Mouse (Mus musculus): ENCODE data around the gene Gramd1a.

Gene Gramd1a

GRCm38 (mm10) chr7:31123697-31124096, 32.0 kb downstream of the Gramd1a start:
- DNase-seq (ENCODE audit: low spot score), result no peak

- no peak for DNase-seq (ENCODE audit: low spot score)
Measured at GRCm38 (mm10) chr7:31122641-31123631, 32.8 kb downstream of the Gramd1a start.

GRCm38 (mm10) chr7:31119556-31119955, 36.1 kb downstream of the Gramd1a start:
- no peak for DNase-seq (ENCODE audit: low spot score)

GRCm38 (mm10) chr7:31118486-31118885, 37.2 kb downstream of the Gramd1a start:
- no peak for DNase-seq (ENCODE audit: low spot score)

- DNase-seq (ENCODE audit: low spot score), result no peak
Measured at GRCm38 (mm10) chr7:31117465-31117864, 38.2 kb downstream of the Gramd1a start.

GRCm38 (mm10) chr7:31116721-31117145, 39.0 kb downstream of the Gramd1a start:
- DNase-seq (ENCODE audit: low spot score), result no peak

GRCm38 (mm10) chr7:31115587-31116043, 40.1 kb downstream of the Gramd1a start:
- DNase-seq (ENCODE audit: low spot score), result peak; percentile 65

GRCm38 (mm10) chr7:31115182-31115581, 40.5 kb downstream of the Gramd1a start, which contains the start of gene Hpn:
Gene Hpn, minus strand, starts transcription at chr7:31115290.
- DNase-seq (ENCODE audit: low spot score), result no peak

- DNase-seq (ENCODE audit: low spot score), result no peak
Measured at GRCm38 (mm10) chr7:31114646-31115045, 41.0 kb downstream of the Gramd1a start.

- no peak for DNase-seq (ENCODE audit: low spot score)
Measured at GRCm38 (mm10) chr7:31113800-31114199, 41.9 kb downstream of the Gramd1a start.

GRCm38 (mm10) chr7:31112036-31112435, 43.7 kb downstream of the Gramd1a start:
- DNase-seq (ENCODE audit: low spot score), result no peak

GRCm38 (mm10) chr7:31110861-31111385, 44.8 kb downstream of the Gramd1a start:
- no peak for DNase-seq (ENCODE audit: low spot score)

- DNase-seq (ENCODE audit: low spot score), result no peak
Measured at GRCm38 (mm10) chr7:31109796-31110195, 45.9 kb downstream of the Gramd1a start.

- no peak for DNase-seq (ENCODE audit: low spot score)
Measured at GRCm38 (mm10) chr7:31109091-31109490, 46.6 kb downstream of the Gramd1a start.

GRCm38 (mm10) chr7:31107781-31108180, 47.9 kb downstream of the Gramd1a start:
- DNase-seq (ENCODE audit: low spot score), result no peak

- no peak for DNase-seq (ENCODE audit: low spot score)
Measured at GRCm38 (mm10) chr7:31106166-31106565, 49.5 kb downstream of the Gramd1a start.

GRCm38 (mm10) chr7:31105061-31105768, 50.5 kb downstream of the Gramd1a start:
- DNase-seq (ENCODE audit: low spot score), result peak; percentile 52

- no peak for DNase-seq (ENCODE audit: low spot score)
Measured at GRCm38 (mm10) chr7:31100786-31101185, 54.9 kb downstream of the Gramd1a start.

GRCm38 (mm10) chr7:31099612-31099982, 56.1 kb downstream of the Gramd1a start:
- DNase-seq (ENCODE audit: low spot score), result no peak

GRCm38 (mm10) chr7:31098697-31099611, 56.7 kb downstream of the Gramd1a start:
- DNase-seq (ENCODE audit: low spot score), result no peak

GRCm38 (mm10) chr7:31097583-31098248, 58.0 kb downstream of the Gramd1a start:
- DNase-seq (ENCODE audit: low spot score), result peak; percentile 96
